Mouse (Mus musculus) cerebral cortex, adult 2 months (tissue): Measurements from ENCODE around the gene Trim71.

ENCODE experiments used
- WGBS: fragments of 180-500 bp; shearing (Covaris S2); methylation state at CpG from one replicate; pipeline ENCODE4 v1.1.7; 2018; 5-methylcytosine and 5-hydroxymethylcytosine counted together

Trim71 gene

GRCm38 (mm10) chr9:114563761-114564606 lies at the start of gene Trim71:
Trim71 (minus strand) TSS chr9:114564369.
- WGBS, result under 1% methylated on average over 91 of the region's 91 CpGs

- WGBS, result 92% methylated on average over 4 of the region's 4 CpGs
These were observed 48.9 kb upstream of the Trim71 start for GRCm38 (mm10) chr9:114613026-114613425.

- WGBS, result 90% methylated on average over 4 of the region's 4 CpGs
These were observed 48.4 kb upstream of the Trim71 start for GRCm38 (mm10) chr9:114612566-114612965.

- WGBS, result 98% methylated on average over 3 of the region's 3 CpGs
These were observed 46.1 kb upstream of the Trim71 start for GRCm38 (mm10) chr9:114610266-114610665.

- 73% methylated on average over 12 of the region's 12 CpGs for WGBS
These were observed 39.8 kb upstream of the Trim71 start for GRCm38 (mm10) chr9:114603876-114604540.

GRCm38 (mm10) chr9:114601096-114601495 lies 36.9 kb upstream of the Trim71 start:
- whole genome bisulfite sequencing, result 49% methylated on average over 1 of the region's 1 CpGs

- 86% methylated on average over 5 of the region's 5 CpGs for WGBS
These were observed 20.8 kb upstream of the Trim71 start for GRCm38 (mm10) chr9:114585017-114585345.

- WGBS, result 35% methylated on average over 31 of the region's 31 CpGs
These were observed 20.2 kb upstream of the Trim71 start for GRCm38 (mm10) chr9:114584183-114585016.

- under 1% methylated on average over 23 of the region's 23 CpGs for WGBS
These were observed 19.6 kb upstream of the Trim71 start for GRCm38 (mm10) chr9:114583812-114584182.

GRCm38 (mm10) chr9:114578646-114579045 lies 14.5 kb upstream of the Trim71 start:
- WGBS, result 84% methylated on average over 11 of the region's 11 CpGs

- WGBS, result 96% methylated on average over 1 of the region's 1 CpGs
These were observed 11.8 kb upstream of the Trim71 start for GRCm38 (mm10) chr9:114576001-114576400.

- 62% methylated on average over 5 of the region's 5 CpGs for WGBS
These were observed 9.4 kb upstream of the Trim71 start for GRCm38 (mm10) chr9:114573528-114573927.

- WGBS, result 83% methylated on average over 5 of the region's 5 CpGs
These were observed 4.7 kb upstream of the Trim71 start for GRCm38 (mm10) chr9:114568682-114569474.

GRCm38 (mm10) chr9:114564667-114565066 lies 498 bp upstream of the Trim71 start:
- 5% methylated on average over 10 of the region's 10 CpGs for WGBS

GRCm38 (mm10) chr9:114562919-114563751 lies 1.0 kb downstream of the Trim71 start:
- under 1% methylated on average over 117 of the region's 122 CpGs for WGBS

- 2% methylated on average over 95 of the region's 101 CpGs for WGBS
These were observed 1.9 kb downstream of the Trim71 start for GRCm38 (mm10) chr9:114562031-114562918.

GRCm38 (mm10) chr9:114561671-114561971 lies 2.5 kb downstream of the Trim71 start:
- 13% methylated on average over 12 of the region's 12 CpGs for WGBS

- WGBS, result 10% methylated on average over 36 of the region's 36 CpGs
These were observed 3.1 kb downstream of the Trim71 start for GRCm38 (mm10) chr9:114560771-114561670.

- WGBS, result 37% methylated on average over 7 of the region's 7 CpGs
These were observed 4.0 kb downstream of the Trim71 start for GRCm38 (mm10) chr9:114560141-114560540.
